Mouse (Mus musculus) brain, embryonic 14.5 days (tissue): ENCODE data around the gene Snd1. TPM values are rescaled to one million over a fixed set of nuclear protein-coding genes. Genes with fewer than 3 reads are reported as not detected.

Experiments used
- DNase-seq: peaks from one replicate; pipeline ENCODE4 v3.0.0-alpha.2; 2011; ENCODE audit warnings: low read depth
- CTCF ChIP-seq: fragments of 200-500 bp; IDR thresholded peaks from 2 replicates; pipeline ENCODE4 v1.5.1; 2012; ENCODE audit warnings: inconsistent platforms, mild to moderate bottlenecking, moderate library complexity, borderline replicate concordance; ENCODE audit not compliant: insufficient read depth, insufficient read length; ENCODE audit errors: extremely low read depth
- POLR2A ChIP-seq: fragments of 200-500 bp; IDR thresholded peaks from 2 replicates; pipeline ENCODE4 v1.6.1; 2012; ENCODE audit warnings: mild to moderate bottlenecking, inconsistent platforms, borderline replicate concordance; ENCODE audit not compliant: poor library complexity, insufficient read depth, insufficient read length, severe bottlenecking; ENCODE audit errors: extremely low read depth
- polyA plus RNA-seq: library from polyadenylated mRNA; depleted of rRNA; stranded (reverse); fragments of >200 nt; gene quantifications from 2 replicates; pipeline ENCODE4 v1.2.3, GENCODE M21; 2012

Gene Snd1
- polyA plus RNA-seq, 1 experiment, result 73.1 TPM

- TF ChIP-seq CTCF (no peak), POLR2A (no peak)
- DNase-seq, result no peak
Observed at GRCm38 (mm10) chr6:28635531-28636348, 160.8 kb downstream of the Snd1 start.

DNA sequence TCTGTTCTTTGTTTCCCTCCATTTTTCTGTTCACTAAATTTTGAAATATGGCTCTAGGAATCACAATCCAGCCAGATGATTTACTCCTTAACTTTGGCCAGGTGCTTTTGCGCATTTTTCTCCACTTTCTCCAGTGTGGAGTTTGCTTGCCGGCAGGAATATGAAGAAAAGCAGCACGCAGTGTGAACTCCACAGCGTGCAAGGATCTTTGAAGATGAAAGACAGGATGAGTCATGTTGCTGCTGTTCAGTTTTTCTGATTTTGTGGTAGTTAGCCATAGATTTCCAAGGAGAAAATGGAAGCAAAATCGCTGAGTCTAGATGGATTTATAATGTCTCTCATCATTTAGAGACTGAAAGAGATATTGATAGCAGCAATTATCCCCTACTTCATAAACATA, 165.1 kb downstream of the Snd1 start:
- peak; percentile 27 for DNase-seq
- no peak for TF ChIP-seq POLR2A
- TF ChIP-seq CTCF, result no peak

DNA sequence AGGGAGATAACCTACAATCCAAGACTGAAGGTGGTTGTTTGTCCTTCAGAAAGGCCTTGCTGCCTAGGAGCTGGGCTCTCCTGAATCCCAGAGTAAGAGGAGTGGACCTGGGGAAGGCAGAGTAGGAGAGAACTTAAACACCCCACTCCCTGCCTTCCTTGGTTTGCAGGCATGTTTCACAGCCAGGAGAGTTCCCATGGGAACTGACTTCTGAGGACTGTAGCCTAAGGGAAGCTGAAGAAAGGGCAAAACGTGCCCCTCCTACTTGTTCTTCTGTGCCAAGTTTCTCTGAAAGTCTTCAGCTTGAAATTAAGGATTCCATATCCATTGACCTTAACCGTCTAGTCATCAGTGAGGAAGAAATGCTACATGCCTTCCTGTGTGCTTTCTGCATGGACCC, 168.0 kb downstream of the Snd1 start:
- no peak for TF ChIP-seq CTCF
- no peak for TF ChIP-seq POLR2A
- peak; percentile 46 for DNase-seq

DNA sequence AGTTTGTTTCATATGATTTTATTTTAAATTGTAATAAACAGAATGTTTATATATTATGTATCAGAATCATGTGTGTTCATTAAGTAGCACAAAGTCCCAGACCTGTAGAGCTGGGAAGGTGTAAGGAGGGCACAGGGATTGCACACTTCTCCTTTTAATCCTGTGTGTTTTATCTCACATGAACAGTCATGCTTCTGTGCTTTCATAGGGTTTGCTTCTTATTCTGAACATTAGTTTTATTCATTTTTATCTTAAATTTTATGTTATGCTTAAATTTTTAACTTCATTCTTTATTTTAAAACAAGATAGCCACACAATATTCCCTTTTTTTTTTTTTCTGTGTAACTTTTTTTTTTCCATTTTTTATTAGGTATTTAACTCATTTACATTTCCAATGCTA, 170.3 kb downstream of the Snd1 start:
- TF ChIP-seq POLR2A, result no peak
- no peak for TF ChIP-seq CTCF
- no peak for DNase-seq

GRCm38 (mm10) chr6:28656511-28656910, 181.6 kb downstream of the Snd1 start:
- TF ChIP-seq POLR2A (no peak), CTCF (no peak)
- peak; percentile 29 for DNase-seq

GRCm38 (mm10) chr6:28663004-28663403, 188.1 kb downstream of the Snd1 start:
- no peak for DNase-seq
- TF ChIP-seq CTCF, result no peak
- no peak for TF ChIP-seq POLR2A

DNA sequence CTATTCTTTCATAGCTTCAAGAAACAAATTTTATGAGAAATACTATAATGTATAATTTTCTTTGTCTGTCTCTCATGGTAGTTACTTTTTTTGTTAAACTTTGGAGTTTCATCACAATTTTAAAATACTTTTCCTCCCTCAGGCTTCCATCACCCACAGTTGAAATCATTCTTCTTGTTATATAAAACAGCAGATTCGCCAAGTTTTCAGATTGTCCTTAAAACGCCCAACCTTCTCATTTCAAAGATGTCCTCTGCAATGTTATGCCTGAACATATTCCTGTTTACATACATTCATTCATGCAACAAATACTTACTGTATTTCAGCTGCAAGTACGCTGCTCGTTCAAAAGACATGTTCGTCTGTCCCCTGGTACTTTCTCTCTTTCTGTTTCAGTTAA, 188.7 kb downstream of the Snd1 start:
- no peak for TF ChIP-seq CTCF
- no peak for TF ChIP-seq POLR2A
- no peak for DNase-seq

- peak; percentile 38 for DNase-seq
- TF ChIP-seq CTCF, result no peak
- TF ChIP-seq POLR2A, result no peak
Observed at GRCm38 (mm10) chr6:28664716-28665115, 189.8 kb downstream of the Snd1 start.

- no peak for DNase-seq
- no peak for TF ChIP-seq POLR2A
- no peak for TF ChIP-seq CTCF
Observed at GRCm38 (mm10) chr6:28667586-28667985, 192.6 kb downstream of the Snd1 start.

- no peak for DNase-seq
- TF ChIP-seq POLR2A (no peak), CTCF (no peak)
Observed at GRCm38 (mm10) chr6:28669251-28669650, 194.3 kb downstream of the Snd1 start.

GRCm38 (mm10) chr6:28672388-28672787, 197.4 kb downstream of the Snd1 start:
- peak; percentile 34 for DNase-seq
- no peak for TF ChIP-seq POLR2A
- no peak for TF ChIP-seq CTCF

GRCm38 (mm10) chr6:28674686-28675085, 199.7 kb downstream of the Snd1 start:
- TF ChIP-seq POLR2A (no peak), CTCF (no peak)
- DNase-seq, result no peak
